Mouse (Mus musculus) CH12.LX (cell line): Measurements from ENCODE around the gene Cdkl5.

Experiments
- EP300 ChIP-seq: IDR thresholded peaks from 2 replicates; pipeline ENCODE4 v1.6.1; 2011; ENCODE audit warnings: low read length, improper control_type of control experiment
- MEF2A ChIP-seq: IDR thresholded peaks from 2 replicates; pipeline ENCODE4 v1.6.1; 2014; ENCODE audit warnings: low read depth, mild to moderate bottlenecking, inconsistent platforms, low read length, improper control_type of control experiment, borderline replicate concordance
- POLR2A ChIP-seq: IDR thresholded peaks from 2 replicates; pipeline ENCODE4 v1.6.1; 2011; ENCODE audit warnings: low read depth, mild to moderate bottlenecking, improper control_type of control experiment, low read length
- TCF12 ChIP-seq: IDR thresholded peaks from 2 replicates; pipeline ENCODE4 v1.6.1; 2014; ENCODE audit warnings: low read depth, mild to moderate bottlenecking, inconsistent platforms, low read length, improper control_type of control experiment
- UBTF ChIP-seq: IDR thresholded peaks from 2 replicates; pipeline ENCODE4 v1.6.1; 2012; ENCODE audit warnings: low read depth, mild to moderate bottlenecking, inconsistent platforms, low read length, improper control_type of control experiment, moderate library complexity
- ZNF384 ChIP-seq: IDR thresholded peaks from 2 replicates; pipeline ENCODE4 v1.6.1; 2012; ENCODE audit warnings: low read depth, low read length, improper control_type of control experiment, inconsistent platforms

DNA sequence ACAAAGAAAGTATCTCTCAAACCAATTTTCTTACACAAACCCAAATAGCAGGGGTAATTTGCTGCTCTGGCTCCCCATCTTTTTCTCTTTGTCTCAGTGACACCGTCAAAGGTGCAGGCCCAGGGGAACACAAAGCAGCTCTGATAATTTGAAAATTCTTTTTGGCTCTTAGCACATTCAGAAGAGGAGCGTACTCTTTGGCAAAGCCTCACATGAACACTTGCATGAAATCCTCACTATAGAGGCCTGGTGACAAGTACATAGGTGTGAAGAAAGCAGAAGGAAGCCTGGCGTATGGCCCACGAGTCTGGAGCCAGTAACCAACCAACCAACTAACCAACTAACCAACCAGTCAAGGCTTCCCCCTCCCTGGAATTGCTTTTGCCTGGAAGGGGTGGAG lies 199.6 kb downstream of the Cdkl5 start:
- TF ChIP-seq TCF12 (no peak), ZNF384 (no peak), EP300 (no peak), UBTF (no peak), POLR2A (no peak), MEF2A (no peak)
